Mouse (Mus musculus): ENCODE results near the gene Parvg.

- TF ChIP-seq CTCF (IDR thresholded peaks at IDR 0.05; ENCODE audit: insufficient read depth, low read depth, low read length) (no peak), POLR2A (IDR thresholded peaks at IDR 0.05; ENCODE audit: insufficient read depth, low read depth, low read length) (no peak)
Measured at GRCm38 (mm10) chr15:84282206-84283085, 41.4 kb upstream of the Parvg start.
